Mouse (Mus musculus): ENCODE measurements around the gene Ccdc125.

Ccdc125 gene

DNA sequence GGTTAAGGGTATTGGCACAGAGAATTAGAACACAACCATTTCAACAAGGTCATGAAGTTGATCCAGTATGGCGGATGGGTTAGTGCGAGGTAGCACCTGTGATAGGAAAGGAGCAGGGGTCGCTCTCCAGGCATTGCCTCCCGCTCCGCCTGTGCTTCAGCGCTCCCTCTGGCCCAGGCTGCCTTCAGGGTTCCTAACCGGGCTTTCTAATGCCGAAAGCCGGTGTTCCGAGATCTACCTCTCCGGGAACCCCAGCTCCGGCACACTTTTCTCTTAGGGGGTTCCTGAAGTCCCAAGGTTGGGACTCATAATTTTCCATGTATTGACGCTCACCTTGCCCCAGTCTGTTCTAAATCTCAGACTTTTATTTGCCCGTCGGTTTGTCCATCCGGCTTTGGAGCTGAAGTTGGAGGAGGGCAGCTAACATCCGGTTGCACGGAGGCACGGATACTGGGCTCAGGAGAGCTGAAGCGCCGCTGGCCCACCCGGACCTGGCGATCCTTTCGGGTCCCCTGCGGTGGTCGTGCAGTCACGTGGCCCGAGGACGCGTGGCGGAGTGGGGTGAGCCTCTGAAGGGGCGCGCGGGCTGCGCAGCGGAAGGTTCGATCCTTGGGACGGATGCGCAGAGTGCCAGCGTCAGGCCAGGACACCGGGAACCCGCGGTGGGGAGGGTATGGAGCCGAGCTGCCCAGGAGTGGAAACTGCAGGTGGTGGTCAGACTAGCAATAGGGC lies at the start of gene Ccdc125:
Ccdc125 (plus strand) TSS at position 427 of the 732 bp plus-strand sequence.
- in situ Hi-C loops (cut with MseI, MboI): no loop called here

- in situ Hi-C loops (cut with MseI, MboI): no loop called here
Measured at GRCm38 (mm10) chr13:100622241-100622640, 47.3 kb upstream of the Ccdc125 start.

DNA sequence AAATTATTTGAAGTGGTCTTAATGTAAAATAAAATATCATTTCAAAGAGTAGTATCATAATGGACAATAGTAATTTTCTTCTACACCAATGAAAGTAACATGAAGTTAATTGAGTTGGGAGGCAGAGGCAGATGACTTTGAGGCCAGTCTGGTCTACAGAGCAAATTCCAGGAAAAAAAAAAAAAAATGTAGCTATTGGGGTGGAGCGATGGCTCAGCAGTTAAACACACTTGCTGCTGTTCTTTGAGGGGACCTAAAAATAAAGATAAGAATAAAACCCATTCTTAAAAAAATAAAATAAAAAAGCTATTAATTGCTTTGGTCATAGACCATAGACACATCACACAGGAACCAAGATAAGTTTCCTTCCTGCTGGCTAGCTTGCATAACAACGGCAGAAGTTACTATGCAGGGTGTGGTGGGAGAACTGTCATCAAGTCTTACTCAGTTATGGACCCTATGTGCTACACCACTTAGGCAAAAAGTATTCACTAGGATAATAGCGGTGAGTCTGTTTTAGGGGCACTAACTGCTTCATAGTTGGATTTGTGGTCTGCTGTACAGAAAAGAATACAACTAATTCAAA lies 35.3 kb upstream of the Ccdc125 start:
- in situ Hi-C loops (cut with MseI, MboI): no loop called here

- in situ Hi-C loops (cut with MseI, MboI): no loop called here
Measured at GRCm38 (mm10) chr13:100642471-100643209, 26.9 kb upstream of the Ccdc125 start.

- in situ Hi-C loops (cut with MseI, MboI): no loop called here
Measured at GRCm38 (mm10) chr13:100648223-100648622, 21.3 kb upstream of the Ccdc125 start.

DNA sequence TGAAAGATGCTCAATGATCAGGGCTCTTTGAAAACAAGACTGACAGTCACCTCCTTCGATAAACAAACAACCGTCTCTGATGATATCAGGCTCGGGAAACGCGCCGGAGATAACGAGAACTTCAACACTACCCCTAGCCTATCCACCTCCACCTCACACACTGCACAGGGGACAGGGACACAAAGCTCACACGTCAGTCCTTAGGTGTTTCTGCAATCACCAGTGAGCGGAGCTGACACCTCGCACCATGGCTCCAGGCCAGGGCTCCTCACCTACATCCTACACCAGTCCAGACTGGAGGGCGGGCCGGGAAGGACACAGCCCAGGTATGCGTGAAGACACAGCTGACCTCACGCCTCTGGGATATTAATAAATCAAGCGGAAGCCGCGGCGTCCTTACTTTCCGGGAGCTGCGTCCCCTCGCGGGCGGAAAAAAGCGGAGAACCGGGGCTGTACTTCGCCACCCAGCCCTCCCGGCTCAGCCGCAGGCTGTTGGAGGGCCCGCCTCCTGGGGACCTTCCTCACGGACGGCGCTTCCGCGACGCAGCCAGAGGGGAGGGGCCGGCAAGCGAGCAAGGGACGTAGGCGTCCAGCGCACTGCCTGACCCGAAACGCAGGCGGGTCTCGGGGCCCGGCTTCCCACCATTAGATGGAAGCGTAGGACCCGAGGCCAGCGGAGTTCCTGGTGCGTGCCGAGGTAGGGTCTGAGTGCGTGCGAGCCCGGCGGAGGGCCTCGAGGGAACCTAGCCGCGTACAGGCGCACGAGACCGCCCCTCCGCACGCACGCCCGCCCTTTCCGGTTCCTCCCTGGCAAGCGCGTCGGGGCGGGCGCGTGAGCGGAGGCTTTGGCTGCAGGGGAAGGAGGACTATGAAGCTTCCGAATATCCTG lies 18.7 kb upstream of the Ccdc125 start, which contains the start of the genes Ak6 and Rad17:
Ak6 (plus strand) TSS at position 430 of the 889 bp plus-strand sequence.
Rad17 (minus strand) TSS at position 502 of the 889 bp plus-strand sequence.
- in situ Hi-C loops (cut with MseI, MboI): no loop called here

- in situ Hi-C loops (cut with MseI, MboI): no loop called here
Measured at GRCm38 (mm10) chr13:100651439-100652186, 17.9 kb upstream of the Ccdc125 start, which contains the start of gene Taf9. Gene Taf9, plus strand, starts transcription at chr13:100651579.

DNA sequence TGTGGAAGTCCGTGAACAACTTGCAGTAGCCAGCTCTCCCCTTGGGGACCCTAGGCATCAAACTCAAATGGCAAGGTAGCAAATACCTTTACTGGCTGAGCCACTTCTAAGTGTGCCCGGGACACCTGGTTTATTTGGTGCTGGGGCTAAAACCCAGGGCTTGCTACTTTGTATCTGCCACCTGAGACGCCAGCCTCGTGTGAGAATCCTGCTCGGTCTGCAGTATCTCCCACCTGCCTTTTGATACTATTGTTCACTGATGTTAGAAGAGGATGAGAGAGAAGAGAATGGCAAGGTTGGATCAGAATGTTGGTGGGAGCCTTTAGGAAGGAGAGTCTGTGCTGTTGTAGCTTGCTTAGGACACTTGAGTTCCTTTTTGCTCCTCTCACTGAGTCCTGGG lies 11.4 kb upstream of the Ccdc125 start:
- in situ Hi-C loops (cut with MseI, MboI): no loop called here

DNA sequence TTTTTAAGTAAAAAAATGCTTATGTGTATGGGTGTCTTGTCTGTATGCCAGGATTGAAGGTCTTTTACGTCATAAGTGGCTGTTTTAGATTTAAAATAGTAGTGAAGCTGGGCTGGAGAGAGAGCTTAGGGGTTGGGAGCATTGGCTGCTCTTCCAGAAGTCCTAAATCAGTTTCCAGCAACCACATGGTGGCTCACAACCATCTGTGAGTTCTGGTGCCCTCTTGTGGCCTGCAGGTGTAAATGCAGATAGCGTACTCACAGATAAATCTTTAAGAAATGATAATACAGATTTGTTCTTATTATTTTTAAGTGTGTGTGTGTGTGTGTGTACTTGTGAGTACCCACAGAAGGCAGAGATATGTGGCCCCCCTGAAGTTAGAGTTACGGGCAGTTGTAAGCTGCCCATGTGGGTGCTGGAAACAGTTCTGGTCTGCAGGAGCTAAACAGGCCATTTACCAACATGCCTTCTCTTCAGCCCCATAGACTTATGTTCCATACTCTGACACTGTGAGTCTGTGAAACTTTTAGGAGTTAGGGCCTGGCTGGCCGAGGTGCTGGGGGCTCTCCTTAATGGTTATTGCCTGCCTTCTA lies 9.6 kb upstream of the Ccdc125 start:
- in situ Hi-C loops (cut with MseI, MboI): no loop called here

- in situ Hi-C loops (cut with MseI, MboI): no loop called here
Measured at GRCm38 (mm10) chr13:100670181-100670741, 744 bp downstream of the Ccdc125 start.

DNA sequence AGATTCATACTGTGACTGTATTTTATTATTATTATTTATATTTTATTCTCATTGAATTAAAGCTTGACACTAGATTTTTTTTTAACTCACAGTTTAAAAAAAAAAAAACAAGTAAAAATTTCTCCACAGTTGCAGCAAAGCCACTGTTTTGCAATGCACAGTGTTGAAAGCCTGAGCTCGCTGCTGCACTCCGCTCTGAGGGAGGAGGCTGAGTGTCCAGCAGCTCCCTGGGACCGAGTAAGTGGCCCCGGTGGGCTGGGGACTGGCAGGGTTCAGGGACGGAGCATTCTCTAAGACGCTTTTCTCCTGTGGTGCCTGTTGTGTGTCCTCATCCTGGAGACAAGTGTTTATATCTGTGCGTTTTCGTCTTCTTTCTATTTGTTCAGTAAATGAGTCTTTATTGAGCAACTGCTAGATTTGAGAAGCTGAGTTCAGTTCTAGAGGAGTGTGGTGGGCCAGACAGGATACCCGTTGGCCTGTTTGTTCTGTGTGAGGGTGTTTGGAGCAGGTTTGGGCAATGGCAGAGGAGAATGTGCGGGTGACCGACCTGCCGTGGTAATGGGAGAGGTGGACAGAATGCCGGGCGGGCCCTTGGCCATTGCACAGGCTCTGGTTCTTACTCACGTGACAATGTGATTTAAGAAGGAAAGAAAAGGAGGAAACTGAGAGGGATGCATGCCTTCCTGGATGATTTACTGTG lies 6.6 kb downstream of the Ccdc125 start:
- in situ Hi-C loops (cut with MseI, MboI): no loop called here

DNA sequence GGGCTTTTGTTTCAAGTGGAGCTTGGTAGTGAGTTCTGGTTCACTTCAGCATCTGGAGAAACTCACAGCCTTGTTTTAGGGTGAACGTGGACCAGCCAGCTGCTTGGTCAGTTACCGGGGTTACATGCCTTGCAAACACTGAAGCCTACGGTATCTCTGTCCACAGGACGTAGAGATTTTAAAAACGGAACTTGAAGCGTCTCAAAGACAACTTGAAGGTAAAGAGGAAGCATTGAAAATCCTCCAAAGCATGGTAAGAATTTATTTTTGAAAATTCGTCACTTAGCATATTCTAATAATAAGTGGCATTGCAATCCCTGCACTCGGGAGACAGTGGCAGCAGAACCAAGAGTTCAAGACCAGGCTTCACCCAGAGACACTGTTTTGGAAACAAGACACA lies 12.1 kb downstream of the Ccdc125 start:
- in situ Hi-C loops (cut with MseI, MboI): no loop called here

GRCm38 (mm10) chr13:100682837-100683236 lies 13.3 kb downstream of the Ccdc125 start:
- in situ Hi-C loops (cut with MseI, MboI): no loop called here

- in situ Hi-C loops (cut with MseI, MboI): no loop called here
Measured at GRCm38 (mm10) chr13:100684355-100684754, 14.8 kb downstream of the Ccdc125 start.

GRCm38 (mm10) chr13:100687513-100687912 lies 18.0 kb downstream of the Ccdc125 start:
- in situ Hi-C loops (cut with MseI, MboI): no loop called here

- in situ Hi-C loops (cut with MseI, MboI): no loop called here
Measured at GRCm38 (mm10) chr13:100697541-100697940, 28.0 kb downstream of the Ccdc125 start.

- in situ Hi-C loops (cut with MseI, MboI): no loop called here
Measured at GRCm38 (mm10) chr13:100698866-100699265, 29.3 kb downstream of the Ccdc125 start.

- in situ Hi-C loops (cut with MseI, MboI): no loop called here
Measured at GRCm38 (mm10) chr13:100703468-100703867, 34.0 kb downstream of the Ccdc125 start.

- in situ Hi-C loops (cut with MseI, MboI): no loop called here
Measured at GRCm38 (mm10) chr13:100706206-100706605, 36.7 kb downstream of the Ccdc125 start.
